Mouse (Mus musculus) kidney, adult 2 months (tissue): ENCODE results near the gene Sox12. TPM values are rescaled to one million over a fixed set of nuclear protein-coding genes. Genes with fewer than 3 reads are reported as not detected.
"Not testable (repeated sequence)": the region's sequence is repeated elsewhere in the genome, so short reads cannot be mapped to it uniquely, and the experiment has no call there.

Source experiments
- DNase-seq: peaks from one replicate; pipeline ENCODE4 v3.0.0; 2021
- H3K27ac ChIP-seq: fragments of 200-500 bp; 2 replicates; pipeline ENCODE4 v1.5.1; 2012; ENCODE audit warnings: low read depth, low read length, control low read depth, inconsistent platforms; ENCODE audit not compliant: insufficient read depth
- H3K27me3 ChIP-seq: fragments of 200-500 bp; replicated peaks from 2 replicates; pipeline ENCODE4 v1.6.1; 2012; ENCODE audit warnings: mild to moderate bottlenecking, moderate library complexity, low read length, inconsistent platforms; ENCODE audit not compliant: control insufficient read depth, insufficient read depth
- H3K36me3 ChIP-seq: fragments of 200-500 bp; 2 replicates; pipeline ENCODE4 v1.6.1; 2012; ENCODE audit warnings: mild to moderate bottlenecking, moderate library complexity, low read length, inconsistent platforms; ENCODE audit not compliant: control insufficient read depth, insufficient read depth
- H3K4me1 ChIP-seq: fragments of 200-500 bp; 2 replicates; pipeline ENCODE4 v1.6.1; 2011; ENCODE audit warnings: low read length; ENCODE audit not compliant: control insufficient read depth, insufficient read depth
- H3K4me3 ChIP-seq: fragments of 200-500 bp; 2 replicates; pipeline ENCODE4 v1.5.1; 2011; ENCODE audit warnings: mild to moderate bottlenecking, low read depth, low read length, control low read depth; ENCODE audit not compliant: insufficient read depth
- CTCF ChIP-seq: fragments of 200-500 bp; conservative IDR thresholded peaks from 2 replicates; pipeline ENCODE4 v1.5.1; 2011; ENCODE audit warnings: low read depth, mild to moderate bottlenecking, control low read depth, low read length, moderate library complexity, mixed read lengths; ENCODE audit not compliant: insufficient read depth, insufficient read length
- POLR2A ChIP-seq: fragments of 200-500 bp; IDR thresholded peaks from one replicate; pipeline ENCODE4 v1.6.1; 2011; ENCODE audit warnings: low read depth, low read length, control low read depth
- WGBS: fragments of 180-500 bp; shearing (Covaris S2); methylation state at CpG from one replicate; pipeline ENCODE4 v1.1.7; 2018; 5-methylcytosine and 5-hydroxymethylcytosine counted together
- polyA plus RNA-seq: library from polyadenylated mRNA; depleted of rRNA; stranded (reverse); fragments of >200 nt; gene quantifications from 2 replicates; pipeline ENCODE4 v1.2.3, GENCODE M21; 2012

Sox12 gene
- polyA plus RNA-seq, 1 experiment, result 9.1 TPM

DNA sequence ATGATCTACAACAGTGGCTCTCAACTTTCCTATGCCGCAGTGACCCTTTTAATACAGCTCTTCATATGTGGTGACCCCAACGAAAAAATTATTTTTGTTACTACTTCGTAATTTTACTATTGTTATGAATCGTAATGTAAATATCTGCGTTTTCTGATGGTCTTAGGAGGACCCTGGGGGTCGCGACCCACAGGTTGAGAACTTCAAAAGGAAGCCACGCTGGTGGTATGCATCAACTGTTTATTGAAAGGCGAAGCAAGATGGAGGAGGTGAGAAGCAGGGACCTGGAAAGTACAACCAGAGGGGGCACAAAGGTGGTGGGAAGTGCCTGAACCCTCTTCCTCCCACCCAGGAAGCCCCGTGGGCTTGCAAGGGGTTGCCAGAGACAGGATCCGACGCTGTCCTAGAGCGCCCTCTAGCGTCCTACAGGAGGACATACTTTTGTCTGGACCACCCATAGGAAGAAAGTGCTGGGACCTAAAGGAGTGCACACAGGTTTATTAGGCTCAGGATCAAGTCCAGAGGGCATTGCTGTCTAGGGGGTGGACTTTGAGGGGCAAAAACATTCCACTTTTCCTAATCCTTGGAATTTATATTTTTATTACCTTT, 29.2 kb downstream of the Sox12 start:
- WGBS, result 30% methylated on average over 14 of the region's 14 CpGs
- DNase-seq, result peak; percentile 51
- no peak overlapping the region for H3K4me3 ChIP-seq
- peaks cover 3% of the 10 kb centered on the region; the same call in 1 of the 2 replicates for H3K4me1 ChIP-seq
- no peak for TF ChIP-seq POLR2A
- TF ChIP-seq CTCF, result peak; percentile 89
- no peak overlapping the region for H3K27ac ChIP-seq
- H3K27me3 ChIP-seq, result no peaks in the 10 kb centered on the region
- H3K36me3 ChIP-seq, result no peaks in the 10 kb centered on the region

DNA sequence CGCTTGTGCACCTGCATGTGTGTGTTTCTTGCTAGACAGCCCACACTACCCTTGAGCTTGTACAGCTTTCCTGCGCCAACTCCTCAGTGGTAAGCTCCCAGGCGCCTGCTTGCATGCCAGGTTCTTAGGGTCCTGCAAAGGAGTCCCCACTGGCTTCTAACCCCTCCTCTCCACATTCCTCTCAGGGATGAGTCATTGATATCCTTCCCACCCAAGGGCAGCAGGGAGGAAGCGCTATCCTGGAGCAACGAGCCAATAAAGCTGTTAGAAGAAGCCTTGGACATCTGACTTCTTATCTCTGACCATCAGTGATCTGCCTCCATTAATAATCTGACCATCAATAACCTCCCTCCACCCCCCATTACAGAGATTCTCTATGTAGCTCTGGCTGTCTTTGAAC, 29.9 kb downstream of the Sox12 start:
- no peak overlapping the region for H3K27ac ChIP-seq
- peak; percentile 17 for DNase-seq
- TF ChIP-seq POLR2A, result no peak
- no peak for TF ChIP-seq CTCF
- no peaks in the 10 kb centered on the region for H3K27me3 ChIP-seq
- H3K4me3 ChIP-seq, result no peak overlapping the region
- WGBS, result 72% methylated on average over 5 of the region's 5 CpGs
- peaks cover 5% of the 10 kb centered on the region; the same call in 1 of the 2 replicates for H3K4me1 ChIP-seq
- no peaks in the 10 kb centered on the region for H3K36me3 ChIP-seq

DNA sequence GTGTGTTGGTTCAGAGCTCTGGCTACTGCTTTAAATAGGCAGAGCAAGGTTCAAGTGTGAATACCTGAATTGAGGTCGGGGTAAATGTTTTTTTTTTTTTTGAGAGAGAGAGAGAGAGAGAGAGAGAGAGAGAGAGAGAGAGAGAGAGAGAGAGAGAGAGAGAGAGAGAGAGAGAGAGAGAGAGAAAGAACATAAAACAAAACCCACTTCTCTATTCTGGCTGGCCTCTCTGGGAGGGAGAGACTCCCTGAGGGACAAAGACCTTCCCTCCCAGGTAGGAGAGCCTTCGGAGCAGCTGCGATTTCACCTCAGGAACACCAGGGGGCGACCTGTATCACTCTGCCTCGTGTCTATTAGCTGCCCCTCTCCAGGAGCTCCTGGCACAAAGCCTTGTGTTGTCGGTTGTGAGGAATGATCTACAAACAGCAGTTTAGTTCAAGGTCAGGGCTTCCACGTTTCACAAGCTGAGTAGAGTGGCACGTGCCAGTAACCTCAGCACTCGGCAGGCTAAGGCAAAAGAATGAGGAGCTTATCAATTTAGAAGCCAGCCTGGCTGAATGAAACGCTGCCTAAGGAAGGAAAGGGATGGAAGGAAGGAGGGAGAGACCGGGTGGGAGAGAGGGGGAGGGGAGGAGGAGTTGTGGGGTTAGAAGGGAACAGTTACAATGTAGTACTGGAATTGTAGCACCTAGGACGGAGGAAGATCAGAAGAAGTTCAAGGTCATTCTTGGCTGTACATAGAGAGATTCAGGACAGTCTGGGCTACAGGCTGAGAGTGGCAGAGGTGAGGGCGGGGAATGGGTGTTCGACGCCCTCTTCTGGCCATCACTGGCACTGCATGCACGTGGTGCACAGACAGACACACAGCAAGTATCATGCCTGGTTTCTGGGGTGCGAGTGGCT, 34.4 kb downstream of the Sox12 start:
- TF ChIP-seq CTCF (peak; percentile 89), POLR2A (no peak)
- Histone ChIP-seq H3K4me1 (peaks cover 7% of the 10 kb centered on the region; the same call in 1 of the 2 replicates), H3K4me3 (no peak overlapping the region), H3K27me3 (no peaks in the 10 kb centered on the region), H3K36me3 (no peaks in the 10 kb centered on the region), H3K27ac (no peak overlapping the region)
- 9% methylated on average over 17 of the region's 17 CpGs for WGBS
- DNase-seq, result peak; percentile 95

DNA sequence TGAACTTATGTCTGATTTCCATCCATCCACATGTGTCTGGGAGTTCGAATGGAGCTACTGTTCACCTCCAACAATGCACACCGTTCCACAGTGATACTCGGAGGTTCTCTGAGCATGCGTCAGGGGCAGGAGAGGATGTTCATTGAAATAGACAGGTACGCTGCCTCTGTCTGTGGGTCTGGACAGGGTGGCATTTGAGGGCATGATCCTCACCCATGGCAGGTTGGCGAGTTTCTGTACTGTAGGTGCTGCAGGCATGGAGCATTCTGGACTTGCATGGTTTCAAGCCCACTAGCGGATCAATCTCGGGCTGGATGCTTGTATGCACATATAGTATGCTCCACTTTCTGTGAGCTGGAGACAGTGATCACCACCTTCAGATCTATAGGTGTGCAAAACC, 36.7 kb downstream of the Sox12 start:
- H3K4me1 ChIP-seq, result peaks cover 7% of the 10 kb centered on the region; the same call in 1 of the 2 replicates
- H3K27me3 ChIP-seq, result no peaks in the 10 kb centered on the region
- no peak for DNase-seq
- 93% methylated on average over 8 of the region's 8 CpGs for WGBS
- H3K36me3 ChIP-seq, result no peaks in the 10 kb centered on the region
- H3K27ac ChIP-seq, result 0 out of 2 replicates have a peak overlapping the region, but pooled peaks have one; percentile 36
- TF ChIP-seq CTCF (no peak), POLR2A (no peak)
- no peak overlapping the region for H3K4me3 ChIP-seq

DNA sequence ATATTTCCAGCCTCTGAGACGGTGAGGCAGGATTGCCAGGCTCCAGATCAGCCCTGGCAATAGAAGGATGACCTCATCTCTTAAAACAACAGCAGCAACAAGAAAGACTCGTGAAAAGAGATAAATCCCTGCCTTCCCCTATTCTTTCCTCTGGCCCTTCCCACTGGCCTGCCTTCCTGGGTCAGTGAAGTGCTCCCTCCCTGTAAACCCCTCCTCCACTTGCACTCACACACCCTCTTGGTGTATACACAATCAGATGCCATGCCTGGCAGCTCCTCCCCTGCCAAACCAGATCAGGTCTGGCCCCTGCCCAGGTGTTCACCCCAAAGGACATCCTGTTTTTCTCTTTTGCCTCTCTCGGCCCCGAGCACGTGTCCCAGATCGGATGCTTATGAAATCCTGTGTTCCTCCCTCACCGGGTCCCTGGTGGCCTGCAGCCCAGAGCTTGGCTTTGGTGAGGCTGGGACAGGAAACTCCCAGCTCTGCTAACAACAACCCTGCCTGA, 37.5 kb downstream of the Sox12 start:
- H3K4me3 ChIP-seq, result no peak overlapping the region
- no peaks in the 10 kb centered on the region for H3K36me3 ChIP-seq
- no peak for TF ChIP-seq CTCF
- TF ChIP-seq POLR2A, result no peak
- no peaks in the 10 kb centered on the region for H3K27me3 ChIP-seq
- DNase-seq, result peak; percentile 88
- WGBS, result 37% methylated on average over 7 of the region's 7 CpGs
- peak overlapping the region; percentile 49; the same call in 1 of the 2 replicates for H3K27ac ChIP-seq
- H3K4me1 ChIP-seq, result peaks cover 7% of the 10 kb centered on the region; the same call in 1 of the 2 replicates

DNA sequence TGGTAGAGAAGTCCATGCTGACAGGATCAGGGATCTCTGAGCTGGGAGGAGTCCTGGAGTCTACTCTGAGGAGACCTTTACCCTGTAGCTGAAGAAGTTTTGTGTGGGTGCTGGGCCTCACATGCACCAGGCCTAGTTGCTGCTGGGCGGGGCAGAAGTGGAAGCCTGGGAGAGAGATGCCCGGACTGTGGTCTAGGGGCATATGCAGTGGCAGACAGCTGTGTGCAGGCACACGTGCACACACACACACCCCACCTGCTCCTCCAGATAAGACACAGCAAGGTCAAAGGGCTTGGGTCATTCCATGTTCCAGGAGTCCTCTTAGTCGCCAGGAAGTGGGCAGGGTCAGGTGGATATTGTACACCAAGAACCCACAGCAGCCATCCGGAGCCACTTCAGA, 38.2 kb downstream of the Sox12 start:
- H3K27me3 ChIP-seq, result no peaks in the 10 kb centered on the region
- H3K27ac ChIP-seq, result peak overlapping the region; percentile 49; the same call in 1 of the 2 replicates
- no peaks in the 10 kb centered on the region for H3K36me3 ChIP-seq
- peak; percentile 70 for DNase-seq
- no peak for TF ChIP-seq POLR2A
- TF ChIP-seq CTCF, result no peak
- H3K4me3 ChIP-seq, result no peak overlapping the region
- 51% methylated on average over 5 of the region's 5 CpGs for WGBS
- H3K4me1 ChIP-seq, result peaks cover 7% of the 10 kb centered on the region; the same call in 1 of the 2 replicates

DNA sequence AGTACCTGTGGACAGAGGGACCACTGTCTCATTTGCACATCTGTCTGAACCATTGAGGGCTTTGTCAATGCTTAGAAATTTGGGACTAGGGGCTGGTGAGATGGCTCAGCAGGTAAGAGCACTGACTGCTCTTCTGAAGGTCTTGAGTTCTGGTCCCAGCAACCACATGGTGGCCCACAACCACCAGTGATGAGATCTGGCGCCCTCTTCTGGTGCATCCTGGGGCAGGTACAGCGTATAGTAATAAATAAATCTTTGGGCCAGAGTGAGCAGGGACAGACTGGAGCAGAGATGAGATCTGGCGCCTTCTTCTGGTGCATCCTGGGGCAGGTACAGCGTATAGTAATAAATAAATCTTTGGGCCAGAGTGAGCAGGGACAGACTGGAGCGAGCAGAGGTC, 38.9 kb downstream of the Sox12 start:
- not testable (repeated sequence) for H3K27ac ChIP-seq, H3K4me1 ChIP-seq, H3K36me3 ChIP-seq, H3K27me3 ChIP-seq, H3K4me3 ChIP-seq, DNase-seq
- 87% methylated on average over 5 of the region's 5 CpGs for WGBS
- peak; percentile 19; the same call in 1 of the 2 replicates for TF ChIP-seq CTCF
